Comparison of ENCODE assay signal across 7 mouse cellular contexts in the genomic region with DNA sequence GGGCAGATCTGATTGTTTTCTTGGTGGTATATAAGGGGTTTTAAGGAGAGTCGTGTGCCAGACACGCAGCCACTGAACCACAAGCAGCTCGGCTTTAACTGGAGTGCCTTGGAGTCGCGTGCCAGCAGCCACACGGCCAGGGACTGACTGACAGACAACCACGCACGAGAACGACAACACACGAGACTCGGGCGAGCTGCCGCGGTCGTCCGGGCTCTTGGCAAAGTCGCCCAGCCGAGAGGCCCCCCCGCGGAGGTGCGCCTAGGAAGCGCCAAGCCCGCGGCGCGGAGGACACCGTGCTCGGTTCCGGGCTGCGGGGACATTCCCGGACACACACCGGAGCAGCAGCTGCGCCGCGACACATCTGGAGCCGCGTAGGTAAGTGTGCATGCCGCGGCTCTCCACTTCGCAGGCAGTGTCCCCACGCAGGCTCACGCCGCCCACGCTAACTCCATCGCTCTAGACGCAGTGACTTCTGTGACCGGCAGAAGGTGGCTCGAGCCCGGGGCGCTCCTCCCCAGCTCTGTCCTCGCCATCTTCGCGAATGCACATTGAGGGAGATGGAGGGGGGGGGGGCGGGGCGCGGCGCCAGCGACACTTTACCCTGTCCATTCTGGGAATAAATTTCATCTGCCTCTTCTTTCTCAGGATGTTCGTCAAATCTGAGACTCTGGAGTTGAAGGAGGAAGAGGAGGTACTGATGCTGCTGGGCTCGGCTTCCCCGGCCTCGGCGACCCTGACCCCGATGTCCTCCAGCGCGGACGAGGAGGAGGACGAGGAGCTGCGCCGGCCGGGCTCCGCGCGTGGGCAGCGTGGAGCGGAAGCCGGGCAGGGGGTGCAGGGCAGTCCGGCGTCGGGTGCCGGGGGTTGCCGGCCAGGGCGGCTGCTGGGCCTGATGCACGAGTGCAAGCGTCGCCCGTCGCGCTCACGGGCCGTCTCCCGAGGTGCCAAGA. TPM values are rescaled to one million over a fixed set of nuclear protein-coding genes. Genes with fewer than 3 reads are reported as not detected.
DNase-seq lines count a peak whose midpoint lies in the region; ATAC-seq lines count a peak whose summit lies in the region.

Gene Neurog2, plus strand, starts transcription at position 56 of the 953 bp plus-strand sequence.

- H3K36me3 ChIP-seq in forebrain, embryonic 13.5 days (ENCODE audit: poor library complexity, severe bottlenecking) = 0 out of 2 replicates have a peak, but pooled peaks cover 4% of the 10 kb centered on the region
- H3K36me3 ChIP-seq in kidney, embryonic 14.5 days (ENCODE audit: control insufficient read depth, insufficient read depth, low read length) = no peaks in the 10 kb centered on the region
- H3K36me3 ChIP-seq in midbrain, embryonic 16.5 days (ENCODE audit: control insufficient read depth, insufficient read depth, low read length) = no peaks in the 10 kb centered on the region

- peak within 1 kb of the TSS; percentile 52 for H3K4me3 ChIP-seq in forebrain, embryonic 13.5 days
- H3K4me3 ChIP-seq in kidney, embryonic 14.5 days (ENCODE audit: low read length) = peak within 1 kb of the TSS; percentile 28
- peak within 1 kb of the TSS; percentile 46 for H3K4me3 ChIP-seq in midbrain, embryonic 16.5 days (ENCODE audit: low read depth, low read length)

- H3K9ac ChIP-seq in forebrain, embryonic 13.5 days = peak within 1 kb of the TSS; percentile 92
- 0 out of 2 replicates have a peak within 1 kb of the TSS, but pooled peaks have one; percentile 18 for H3K9ac ChIP-seq in kidney, embryonic 14.5 days (ENCODE audit: low read depth, low read length)
- H3K9ac ChIP-seq in midbrain, embryonic 16.5 days (ENCODE audit: low read depth, low read length) = peak within 1 kb of the TSS; percentile 60

- peak within 1 kb of the TSS; percentile 98 for H3K27ac ChIP-seq in forebrain, embryonic 13.5 days
- H3K27ac ChIP-seq in kidney, embryonic 14.5 days (ENCODE audit: low read depth, low read length) = no peak within 1 kb of the TSS
- H3K27ac ChIP-seq in midbrain, embryonic 16.5 days (ENCODE audit: low read length) = peak within 1 kb of the TSS; percentile 69

- peak; percentile 15 for DNase-seq in ovary, postnatal 36 days (ENCODE audit: low spot score)
- no peak for DNase-seq in ovary, postnatal 10 days (ENCODE audit: low spot score)
- peak; percentile 26 for DNase-seq in adrenal gland, postnatal 14 days
- DNase-seq in gastrocnemius, adult 18-20 months (ENCODE audit: low spot score) = no peak

- peak within 1 kb of the TSS; percentile 65 for H3K4me2 ChIP-seq in forebrain, embryonic 13.5 days
- peak within 1 kb of the TSS; percentile 59 for H3K4me2 ChIP-seq in kidney, embryonic 14.5 days (replicated peaks; ENCODE audit: low read depth, low read length)
- H3K4me2 ChIP-seq in midbrain, embryonic 16.5 days (ENCODE audit: low read length) = peak within 1 kb of the TSS; percentile 91

- H3K4me1 ChIP-seq in forebrain, embryonic 13.5 days = peaks cover 50% of the 10 kb centered on the region
- peaks cover 19% of the 10 kb centered on the region for H3K4me1 ChIP-seq in kidney, embryonic 14.5 days (ENCODE audit: control insufficient read depth, insufficient read depth, low read length)
- peaks cover 23% of the 10 kb centered on the region for H3K4me1 ChIP-seq in midbrain, embryonic 16.5 days (ENCODE audit: control insufficient read depth, insufficient read depth, low read length)

- no peaks in the 10 kb centered on the region for H3K9me3 ChIP-seq in forebrain, embryonic 13.5 days (replicated peaks)
- H3K9me3 ChIP-seq in kidney, embryonic 14.5 days (ENCODE audit: control insufficient read depth, low read length) = no peaks in the 10 kb centered on the region
- H3K9me3 ChIP-seq in midbrain, embryonic 16.5 days (replicated peaks; ENCODE audit: control insufficient read depth, low read length, poor library complexity, severe bottlenecking) = no peaks in the 10 kb centered on the region

- WGBS in forebrain, embryonic 13.5 days = under 1% methylated on average over 89 of the region's 92 CpGs
- WGBS in kidney, embryonic 14.5 days = under 1% methylated on average over 86 of the region's 92 CpGs
- under 1% methylated on average over 90 of the region's 92 CpGs for WGBS in midbrain, embryonic 16.5 days

- H3K27me3 ChIP-seq in forebrain, embryonic 13.5 days = peaks cover 83% of the 10 kb centered on the region
- H3K27me3 ChIP-seq in kidney, embryonic 14.5 days (ENCODE audit: control insufficient read depth, insufficient read depth, low read length) = peaks cover 89% of the 10 kb centered on the region
- peaks cover 35% of the 10 kb centered on the region for H3K27me3 ChIP-seq in midbrain, embryonic 16.5 days (ENCODE audit: control insufficient read depth, insufficient read depth, low read depth, low read length)

- ATAC-seq in forebrain, embryonic 13.5 days = peak; percentile 65
- peak; percentile 43 for ATAC-seq in kidney, embryonic 14.5 days (ENCODE audit: low FRiP score, low TSS enrichment)
- peak; percentile 44 for ATAC-seq in midbrain, embryonic 16.5 days

RNA-seq across cellular contexts. Expression of gene Neurog2, which starts in this region (rescaled TPM):
- total RNA-seq in adrenal gland, postnatal 14 days (2021) = not detected in 2 replicates
- polyA plus RNA-seq in forebrain, embryonic 13.5 days (2015; fragmentation: Nextera tagmentation; extraction: Ambion mirVana) = 122 and 153 TPM in 2 replicates
- not detected in 2 replicates for polyA plus RNA-seq in kidney, embryonic 14.5 days (2014; fragmentation: Nextera tagmentation; extraction: Ambion mirVana)
- polyA plus RNA-seq in midbrain, embryonic 16.5 days (2015; fragmentation: Nextera tagmentation; extraction: Ambion mirVana) = 5.2 and 16.9 TPM in 2 replicates
- total RNA-seq in gastrocnemius, adult 18-20 months (2021) = not detected

Comparison
In these comparisons a context has a peak if more than half of its experiments do, and no peak if none do; other contexts are left out.
1. Peak in DNase-seq in adrenal gland, postnatal 14 days; RNA of the gene not detected or under 1 TPM.
2. Peak in ATAC-seq, H3K4me3 ChIP-seq, H3K9ac ChIP-seq and H3K4me2 ChIP-seq in kidney, embryonic 14.5 days; RNA of the gene not detected or under 1 TPM.
3. H3K9ac ChIP-seq: peak in every context shown above with its lines; median percentile 92 in forebrain, embryonic 13.5 days; 60 in midbrain, embryonic 16.5 days; 18 in kidney, embryonic 14.5 days.